Mouse (Mus musculus) CH12.LX (cell line): ENCODE results near the gene Irx4. TPM values are rescaled to one million over a fixed set of nuclear protein-coding genes. Genes with fewer than 3 reads are reported as not detected.

Source experiments
- DNase-seq: peaks from one replicate; pipeline ENCODE4 v3.0.0-alpha.2; 2013; ENCODE audit errors: extremely low read depth
- H3K27ac ChIP-seq: 2 replicates; pipeline ENCODE4 v1.5.1; 2012; ENCODE audit warnings: low read depth, mild to moderate bottlenecking, control low read depth, moderate library complexity; ENCODE audit not compliant: insufficient read depth
- H3K27me3 ChIP-seq: replicated peaks from 2 replicates; pipeline ENCODE3; 2012; ENCODE audit warnings: inconsistent platforms
- H3K36me3 ChIP-seq, 2 experiments: replicated peaks in 1 of 2; 2 replicates each; pipeline versions ENCODE3 to v1.6.1; 2012; ENCODE audit warnings: inconsistent platforms in 1 of 2, low read length in 1 of 2, mild to moderate bottlenecking in 1 of 2, mixed read lengths in 1 of 2, moderate library complexity in 1 of 2; ENCODE audit not compliant: control insufficient read depth in 1 of 2, insufficient read depth in 1 of 2
- H3K4me1 ChIP-seq, 2 experiments: 2 replicates each; pipeline ENCODE4 v1.6.1; 2012; ENCODE audit warnings: inconsistent platforms in 1 of 2, moderate library complexity in 1 of 2; ENCODE audit not compliant: insufficient read depth in 2 of 2, control insufficient read depth in 1 of 2
- H3K4me2 ChIP-seq: 2 replicates; pipeline ENCODE4 v1.6.1; 2012; ENCODE audit warnings: low read depth, mild to moderate bottlenecking, control low read depth; ENCODE audit not compliant: poor library complexity, insufficient read depth, severe bottlenecking
- H3K4me3 ChIP-seq, 3 experiments: fragments of 150-350 bp in 1 of 3; sonication (generic) in 1 of 3; replicated peaks in 1 of 3; 2 replicates each; pipeline versions ENCODE3 to v1.5.1; 2011 to 2012; ENCODE audit warnings: low read depth in 2 of 3, low read length in 2 of 3, mild to moderate bottlenecking in 2 of 3, moderate library complexity in 2 of 3, control low read depth in 1 of 3, improper control_type of control experiment in 1 of 3, inconsistent platforms in 1 of 3, mixed read lengths in 1 of 3; ENCODE audit not compliant: poor library complexity in 1 of 3
- H3K79me2 ChIP-seq: replicated peaks from 2 replicates; pipeline ENCODE4 v1.6.1; 2012; ENCODE audit warnings: mild to moderate bottlenecking, moderate library complexity; ENCODE audit not compliant: control insufficient read depth, poor library complexity, insufficient read depth, severe bottlenecking; ENCODE audit errors: extremely low read depth
- H3K9ac ChIP-seq: 2 replicates; pipeline ENCODE4 v1.6.1; 2012; ENCODE audit warnings: low read depth, mild to moderate bottlenecking, control low read depth, moderate library complexity; ENCODE audit not compliant: insufficient read depth
- H3K9me3 ChIP-seq: replicated peaks from 2 replicates; pipeline ENCODE3; 2012; ENCODE audit warnings: low read length, inconsistent platforms, mixed read lengths
- CTCF ChIP-seq, 2 experiments: IDR thresholded peaks in 1 of 2; conservative IDR thresholded peaks in 1 of 2; 2 replicates each; pipeline ENCODE4 v1.5.1; 2011 to 2012; ENCODE audit warnings: low read depth in 2 of 2, low read length in 2 of 2, improper control_type of control experiment in 1 of 2, inconsistent platforms in 1 of 2, mild to moderate bottlenecking in 1 of 2, moderate library complexity in 1 of 2
- E2F4 ChIP-seq: IDR thresholded peaks from 2 replicates; pipeline ENCODE4 v1.6.1; 2011; ENCODE audit warnings: low read depth, low read length, improper control_type of control experiment; ENCODE audit not compliant: insufficient replicate concordance
- ELF1 ChIP-seq: IDR thresholded peaks from 2 replicates; pipeline ENCODE4 v1.6.1; 2014; ENCODE audit warnings: low read depth, mild to moderate bottlenecking, inconsistent platforms, low read length, improper control_type of control experiment
- ETS1 ChIP-seq: conservative IDR thresholded peaks from 2 replicates; pipeline ENCODE4 v1.6.1; 2012; ENCODE audit warnings: low read depth, mild to moderate bottlenecking, inconsistent platforms, low read length, improper control_type of control experiment, moderate library complexity
- JUND ChIP-seq: conservative IDR thresholded peaks from 2 replicates; pipeline ENCODE4 v1.6.1; 2011; ENCODE audit warnings: low read depth, low read length, improper control_type of control experiment
- KAT2A ChIP-seq: IDR thresholded peaks from 2 replicates; pipeline ENCODE4 v1.6.1; 2012; ENCODE audit warnings: low read length, improper control_type of control experiment, inconsistent platforms; ENCODE audit not compliant: insufficient replicate concordance
- MAZ ChIP-seq: IDR thresholded peaks from 2 replicates; pipeline ENCODE4 v1.6.1; 2012; ENCODE audit warnings: low read depth, mild to moderate bottlenecking, inconsistent platforms, low read length, improper control_type of control experiment, moderate library complexity
- MYC ChIP-seq: IDR thresholded peaks from 2 replicates; pipeline ENCODE4 v1.6.1; 2011; ENCODE audit warnings: low read depth, mild to moderate bottlenecking, improper control_type of control experiment, low read length
- NRF1 ChIP-seq: IDR thresholded peaks from 2 replicates; pipeline ENCODE4 v1.6.1; 2014; ENCODE audit warnings: low read depth, mild to moderate bottlenecking, inconsistent platforms, low read length, improper control_type of control experiment, moderate library complexity
- RAD21 ChIP-seq: IDR thresholded peaks from 2 replicates; pipeline ENCODE4 v1.6.1; 2011; ENCODE audit warnings: low read depth, mild to moderate bottlenecking, low read length, improper control_type of control experiment, moderate library complexity
- TCF12 ChIP-seq: IDR thresholded peaks from 2 replicates; pipeline ENCODE4 v1.6.1; 2014; ENCODE audit warnings: low read depth, mild to moderate bottlenecking, inconsistent platforms, low read length, improper control_type of control experiment
- UBTF ChIP-seq: IDR thresholded peaks from 2 replicates; pipeline ENCODE4 v1.6.1; 2012; ENCODE audit warnings: low read depth, mild to moderate bottlenecking, inconsistent platforms, low read length, improper control_type of control experiment, moderate library complexity
- USF2 ChIP-seq: conservative IDR thresholded peaks from 2 replicates; pipeline ENCODE4 v1.6.1; 2011; ENCODE audit warnings: low read depth, low read length, improper control_type of control experiment
- ZKSCAN1 ChIP-seq: IDR thresholded peaks from 2 replicates; pipeline ENCODE4 v1.6.1; 2012; ENCODE audit warnings: low read depth, inconsistent platforms, low read length, improper control_type of control experiment, borderline replicate concordance
- ZMIZ1 ChIP-seq: IDR thresholded peaks from 2 replicates; pipeline ENCODE4 v1.6.1; 2012; ENCODE audit warnings: low read depth, mild to moderate bottlenecking, inconsistent platforms, low read length, improper control_type of control experiment
- dilution Hi-C: fragments of 300-500 bp; cut with MboI; formaldehyde crosslinking; loops from 2 replicates; pipeline ENCODE4 v1.14.3; 2020; ENCODE audit warnings: low sequenced_read_pairs; ENCODE audit not compliant: extremely low pct_unique_long_range_greater_than_20kb, extremely low pct_ligation_motif_present
- in situ Hi-C: fragments of 300-500 bp; cut with MboI; formaldehyde crosslinking; loops from 3 replicates; pipeline ENCODE4 v1.14.3; 2019; ENCODE audit warnings: low sequenced_read_pairs, low pct_ligation_motif_present, low pct_unique_long_range_greater_than_20kb, mixed read lengths
- polyA plus RNA-seq: library from polyadenylated mRNA; unstranded; fragments of >175 nt; gene quantifications from 2 replicates; pipeline ENCODE4 v1.2.1, GENCODE M21; 2012; ENCODE audit warnings: low read depth; ENCODE audit not compliant: insufficient read length
- total RNA-seq, 2 experiments: library from RNA; depleted of rRNA; stranded (reverse); fragments of 300-350 nt in 1 of 2; fragments of >200 nt in 1 of 2; gene quantifications; 2 replicates each; pipeline ENCODE4 v1.2.3; 2012 to 2014

Gene Irx4
- total and polyA plus RNA-seq, 3 experiments, result not detected

DNA sequence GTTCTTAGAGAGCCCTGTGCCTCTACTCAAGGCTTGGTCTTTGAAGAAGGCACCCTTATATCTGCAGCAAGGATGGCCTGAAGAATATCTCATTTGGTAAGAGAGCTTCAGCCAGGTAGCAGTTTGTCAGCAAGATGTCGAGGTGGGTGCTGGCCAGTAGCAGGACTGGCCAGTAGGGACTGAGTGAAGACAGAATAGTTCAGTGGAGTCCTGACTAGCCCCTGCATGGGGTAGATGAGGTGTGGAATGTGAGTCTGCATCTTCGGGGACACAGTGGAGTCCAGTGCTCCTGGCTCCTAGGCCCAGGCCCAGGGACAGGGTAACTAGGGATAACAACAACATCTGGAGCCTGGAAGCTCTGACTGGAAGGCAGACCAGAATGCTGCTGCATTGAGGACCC is 1.6 kb downstream of the Irx4 start:
- in situ Hi-C loops, result no loop called here
- no peak for DNase-seq
- Histone ChIP-seq H3K9ac (no peak overlapping the region), H3K4me3 (no peak overlapping the region), H3K27me3 (peaks cover 12% of the 10 kb centered on the region), H3K9me3 (peaks cover 4% of the 10 kb centered on the region), H3K36me3 (no peaks in the 10 kb centered on the region), H3K27ac (no peak overlapping the region), H3K4me1 (peaks cover 5 to 20% of the 10 kb centered on the region in 2 experiments), H3K79me2 (no peaks in the 10 kb centered on the region), H3K4me2 (no peak overlapping the region)
- TF ChIP-seq MYC (no peak), CTCF (conservative IDR thresholded peaks at IDR 0.05 in 1 of 2, IDR thresholded peaks at IDR 0.05 in 1 of 2; ENCODE audit: low read depth in 2 of 2, low read length in 2 of 2) (no peak)
- dilution Hi-C loops, result no loop called here

DNA sequence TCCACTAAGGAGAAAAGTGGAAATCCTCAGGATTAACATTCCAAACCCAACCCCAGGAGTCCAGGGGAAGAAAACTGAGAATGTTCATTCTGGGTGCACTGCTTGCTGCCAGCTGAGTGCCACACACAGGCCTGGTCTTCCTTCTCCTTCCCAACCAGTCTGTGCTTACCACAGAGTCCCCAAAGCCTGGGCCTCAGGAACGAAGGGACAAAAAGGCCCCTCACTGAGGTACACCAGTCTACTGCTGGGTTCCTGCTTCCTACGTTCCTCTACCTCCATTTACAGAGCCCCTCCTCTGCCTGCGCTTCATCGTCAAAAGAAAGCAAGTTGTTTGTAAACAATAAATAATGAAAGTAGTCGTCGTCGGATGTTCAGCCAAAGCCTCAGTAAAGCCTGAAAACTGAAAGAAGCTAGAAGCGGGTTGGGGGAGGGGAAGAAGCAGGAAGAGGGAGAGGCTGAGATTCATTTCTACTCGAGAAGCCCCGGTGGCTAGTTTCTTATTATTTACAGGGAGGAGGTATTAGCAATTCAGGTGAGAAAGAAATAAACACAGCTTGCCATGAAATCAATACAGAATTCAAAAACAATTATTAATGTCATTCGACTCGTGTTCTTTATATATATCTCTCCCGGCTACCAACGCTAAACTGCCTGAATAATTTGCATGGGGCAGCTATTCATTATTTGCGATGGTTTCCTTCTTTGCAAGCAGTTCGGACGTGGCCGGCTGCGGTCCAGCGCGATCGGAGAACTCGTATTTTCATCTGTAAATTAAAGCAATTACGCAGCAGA is 2.3 kb downstream of the Irx4 start:
- no peaks in the 10 kb centered on the region for H3K79me2 ChIP-seq
- in situ Hi-C loops (no loop called here), dilution Hi-C loops (no loop called here)
- TF ChIP-seq ZKSCAN1 (no peak), RAD21 (no peak), USF2 (no peak)
- no peak overlapping the region for H3K27ac ChIP-seq
- H3K4me1 ChIP-seq, result peaks cover 5 to 15% of the 10 kb centered on the region in 2 experiments
- H3K4me2 ChIP-seq, result no peak overlapping the region
- H3K27me3 ChIP-seq, result peaks cover 17% of the 10 kb centered on the region
- DNase-seq, result no peak
- no peak overlapping the region for H3K9ac ChIP-seq
- no peak overlapping the region for H3K4me3 ChIP-seq
- H3K36me3 ChIP-seq, result no peaks in the 10 kb centered on the region
- peaks cover 4% of the 10 kb centered on the region for H3K9me3 ChIP-seq

DNA sequence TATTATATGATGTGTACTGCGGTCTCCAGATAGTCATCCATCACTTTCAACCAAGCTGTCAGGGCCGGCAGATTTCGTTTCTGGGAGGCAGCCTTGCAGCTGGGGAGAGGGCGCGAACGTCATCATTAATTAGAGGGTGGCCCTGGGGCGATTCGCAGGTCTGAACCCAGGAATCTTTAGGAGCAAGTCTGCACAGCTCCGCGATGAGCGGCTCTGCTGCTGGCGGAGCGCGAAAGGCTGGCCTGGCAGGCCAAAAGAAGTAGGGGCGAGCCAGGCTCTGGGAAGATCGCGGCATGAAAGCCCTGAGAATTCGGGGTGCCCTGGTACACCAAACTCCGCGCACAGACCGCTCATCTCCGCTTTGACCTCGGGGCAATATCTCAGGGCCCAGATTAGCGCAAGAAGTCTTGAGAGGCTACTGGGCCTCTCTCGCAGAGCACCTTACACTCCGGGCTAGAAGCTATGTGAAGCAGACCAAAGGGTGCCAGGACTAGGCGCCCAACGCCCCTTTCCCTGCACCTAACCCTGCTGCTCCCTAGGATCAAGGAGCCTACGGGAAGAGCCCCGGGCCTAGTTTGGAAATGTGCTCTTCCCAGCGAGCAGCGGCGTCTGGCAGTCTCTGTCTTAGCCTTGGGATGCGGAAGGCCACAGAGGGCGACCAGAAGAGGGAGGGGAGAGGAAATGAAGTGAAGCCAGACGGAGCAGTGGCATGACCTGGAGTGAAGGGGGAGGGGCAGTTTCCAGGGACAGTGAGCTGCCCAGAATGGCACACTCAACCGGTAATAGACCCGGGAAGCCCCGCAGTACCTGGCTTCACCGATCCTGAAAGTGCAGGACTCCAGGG is 3.1 kb downstream of the Irx4 start:
- in situ Hi-C loops, result no loop called here
- dilution Hi-C loops, result no loop called here
- Histone ChIP-seq H3K27me3 (peaks cover 25% of the 10 kb centered on the region), H3K4me2 (no peak overlapping the region), H3K36me3 (no peaks in the 10 kb centered on the region), H3K4me1 (peaks cover 2 to 9% of the 10 kb centered on the region in 2 experiments; a peak in 3 of 4 replicates)
- no peak for DNase-seq
- TF ChIP-seq UBTF (no peak), ELF1 (no peak), E2F4 (no peak), MAZ (no peak), TCF12 (no peak), JUND (no peak), ZMIZ1 (no peak), ZKSCAN1 (no peak), ETS1 (no peak), KAT2A (no peak), NRF1 (no peak)
- TF ChIP-seq, all 38 proteins: peak for 0
- H3K27ac ChIP-seq, result no peak overlapping the region
- H3K9ac ChIP-seq, result no peak overlapping the region
- H3K79me2 ChIP-seq, result no peaks in the 10 kb centered on the region
- H3K9me3 ChIP-seq, result peaks cover 4% of the 10 kb centered on the region
- H3K4me3 ChIP-seq, result no peak overlapping the region
